Mouse (Mus musculus): Measurements from ENCODE around the gene Lmod3. TPM values are rescaled to one million over a fixed set of nuclear protein-coding genes. Genes with fewer than 3 reads are reported as not detected.

Gene Lmod3
- polyA plus RNA-seq, 1 experiment from 2014 or later = 0.96 TPM

GRCm38 (mm10) chr6:97227067-97227847 is 25.3 kb downstream of the Lmod3 start:
- Histone ChIP-seq H3K4me1 (ENCODE audit: control insufficient read depth, insufficient read depth, low read length) (no peaks in the 10 kb centered on the region), H3K4me3 (ENCODE audit: low read depth, low read length) (no peak overlapping the region), H3K27me3 (ENCODE audit: control insufficient read depth, insufficient read depth, low read length) (no peaks in the 10 kb centered on the region), H3K9ac (ENCODE audit: low read length) (no peak overlapping the region), H3K9me3 (ENCODE audit: control insufficient read depth, low read length) (no peaks in the 10 kb centered on the region), H3K36me3 (ENCODE audit: control insufficient read depth, insufficient read depth, low read length) (0 out of 2 replicates have a peak, but pooled peaks cover 2% of the 10 kb centered on the region), H3K4me2 (ENCODE audit: low read depth, severe bottlenecking) (no peak overlapping the region), H3K27ac (replicated peaks; ENCODE audit: low read depth, low read length) (no peak overlapping the region)
- ATAC-seq (ENCODE audit: insufficient number of reproducible peaks, low FRiP score, low TSS enrichment, low read depth) (no peak), DNase-seq (ENCODE audit: low spot score) (no peak)
- 94% methylated on average over 9 of the region's 9 CpGs for WGBS

- Histone ChIP-seq H3K27me3 (ENCODE audit: control insufficient read depth, insufficient read depth, low read length) (no peaks in the 10 kb centered on the region), H3K9ac (ENCODE audit: low read length) (no peak overlapping the region), H3K4me3 (ENCODE audit: low read depth, low read length) (no peak overlapping the region), H3K4me2 (ENCODE audit: low read depth, severe bottlenecking) (no peak overlapping the region), H3K9me3 (ENCODE audit: control insufficient read depth, low read length) (no peaks in the 10 kb centered on the region), H3K4me1 (ENCODE audit: control insufficient read depth, insufficient read depth, low read length) (0 out of 2 replicates have a peak, but pooled peaks cover 2% of the 10 kb centered on the region), H3K36me3 (ENCODE audit: control insufficient read depth, insufficient read depth, low read length) (0 out of 2 replicates have a peak, but pooled peaks cover 2% of the 10 kb centered on the region), H3K27ac (replicated peaks; ENCODE audit: low read depth, low read length) (no peak overlapping the region)
- DNase-seq (ENCODE audit: low spot score) (no peak), ATAC-seq (ENCODE audit: insufficient number of reproducible peaks, low FRiP score, low TSS enrichment, low read depth) (no peak)
- WGBS = 50% methylated on average over 1 of the region's 1 CpGs
Observed at GRCm38 (mm10) chr6:97226083-97226491, 26.5 kb downstream of the Lmod3 start.

- H3K4me3 ChIP-seq (ENCODE audit: low read depth, low read length) = no peak overlapping the region
- ATAC-seq (ENCODE audit: insufficient number of reproducible peaks, low FRiP score, low TSS enrichment, low read depth) (no peak), DNase-seq (ENCODE audit: low spot score) (no peak)
- no peaks in the 10 kb centered on the region for H3K9me3 ChIP-seq (ENCODE audit: control insufficient read depth, low read length)
- 0 out of 2 replicates have a peak, but pooled peaks cover 2% of the 10 kb centered on the region for H3K4me1 ChIP-seq (ENCODE audit: control insufficient read depth, insufficient read depth, low read length)
- no peaks in the 10 kb centered on the region for H3K36me3 ChIP-seq (ENCODE audit: control insufficient read depth, insufficient read depth, low read length)
- H3K27ac ChIP-seq (replicated peaks; ENCODE audit: low read depth, low read length) = no peak overlapping the region
- H3K4me2 ChIP-seq (ENCODE audit: low read depth, severe bottlenecking) = no peak overlapping the region
- H3K27me3 ChIP-seq (ENCODE audit: control insufficient read depth, insufficient read depth, low read length) = no peaks in the 10 kb centered on the region
- 93% methylated on average over 8 of the region's 8 CpGs for WGBS
- H3K9ac ChIP-seq (ENCODE audit: low read length) = no peak overlapping the region
Observed at GRCm38 (mm10) chr6:97224505-97224904, 28.1 kb downstream of the Lmod3 start.

DNA sequence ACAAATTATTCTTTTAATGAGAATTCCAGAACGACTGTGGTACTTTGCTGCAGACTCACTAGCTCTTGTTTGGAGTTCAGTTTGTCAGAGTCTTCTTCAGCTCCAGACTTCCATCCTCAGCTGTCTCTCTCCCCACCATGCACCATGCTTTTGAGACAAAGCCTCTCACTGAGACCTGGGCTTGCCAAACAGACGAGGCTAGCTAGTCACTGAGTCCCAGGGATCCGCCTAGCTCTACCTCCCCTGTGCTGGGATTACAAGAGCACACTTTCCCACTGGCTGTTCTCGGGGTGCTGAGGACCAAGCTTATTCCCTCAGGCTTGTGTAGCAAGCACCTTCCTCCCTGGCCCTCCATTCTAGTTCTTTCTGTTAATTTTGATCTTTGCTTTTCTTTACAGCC is 29.0 kb downstream of the Lmod3 start:
- Histone ChIP-seq H3K4me1 (ENCODE audit: control insufficient read depth, insufficient read depth, low read length) (0 out of 2 replicates have a peak, but pooled peaks cover 2% of the 10 kb centered on the region), H3K9me3 (ENCODE audit: control insufficient read depth, low read length) (no peaks in the 10 kb centered on the region), H3K4me2 (ENCODE audit: low read depth, severe bottlenecking) (no peak overlapping the region), H3K4me3 (ENCODE audit: low read depth, low read length) (no peak overlapping the region), H3K27ac (replicated peaks; ENCODE audit: low read depth, low read length) (no peak overlapping the region), H3K9ac (ENCODE audit: low read length) (no peak overlapping the region), H3K27me3 (ENCODE audit: control insufficient read depth, insufficient read depth, low read length) (no peaks in the 10 kb centered on the region), H3K36me3 (ENCODE audit: control insufficient read depth, insufficient read depth, low read length) (no peaks in the 10 kb centered on the region)
- DNase-seq (ENCODE audit: low spot score) = no peak
- no peak for ATAC-seq (ENCODE audit: insufficient number of reproducible peaks, low FRiP score, low TSS enrichment, low read depth)
- WGBS = 80% methylated on average over 4 of the region's 4 CpGs

DNA sequence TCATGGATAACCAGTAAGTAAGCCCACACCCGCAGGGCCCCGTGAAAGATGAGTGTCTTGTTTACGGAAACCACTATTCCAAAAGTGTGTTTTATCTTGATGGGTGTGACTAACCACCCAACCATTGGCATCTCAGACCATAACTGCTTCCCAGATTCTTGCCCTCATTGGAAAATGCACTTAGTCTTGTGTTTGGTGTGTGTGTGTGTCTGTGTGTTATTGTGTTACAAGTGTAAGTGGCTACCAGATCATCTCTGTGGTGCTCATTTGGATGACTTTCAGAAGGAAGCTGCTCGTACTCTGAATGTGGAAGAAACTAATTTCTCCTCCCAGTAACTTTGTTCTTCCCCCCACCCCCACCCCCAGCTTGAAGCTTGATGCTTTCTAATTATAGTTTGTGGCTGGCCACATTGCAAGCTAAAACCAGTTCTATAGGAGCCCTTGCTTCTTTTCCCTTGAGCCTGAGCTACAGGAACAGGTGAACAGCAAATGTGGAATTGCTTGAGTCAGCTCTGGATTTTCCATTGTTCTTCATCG is 29.6 kb downstream of the Lmod3 start:
- H3K27me3 ChIP-seq (ENCODE audit: control insufficient read depth, insufficient read depth, low read length) = no peaks in the 10 kb centered on the region
- WGBS = 70% methylated on average over 5 of the region's 5 CpGs
- ATAC-seq (ENCODE audit: insufficient number of reproducible peaks, low FRiP score, low TSS enrichment, low read depth) (no peak), DNase-seq (ENCODE audit: low spot score) (no peak)
- H3K4me1 ChIP-seq (ENCODE audit: control insufficient read depth, insufficient read depth, low read length) = 0 out of 2 replicates have a peak, but pooled peaks cover 2% of the 10 kb centered on the region
- no peaks in the 10 kb centered on the region for H3K36me3 ChIP-seq (ENCODE audit: control insufficient read depth, insufficient read depth, low read length)
- H3K27ac ChIP-seq (replicated peaks; ENCODE audit: low read depth, low read length) = no peak overlapping the region
- no peaks in the 10 kb centered on the region for H3K9me3 ChIP-seq (ENCODE audit: control insufficient read depth, low read length)
- H3K9ac ChIP-seq (ENCODE audit: low read length) = no peak overlapping the region
- H3K4me2 ChIP-seq (ENCODE audit: low read depth, severe bottlenecking) = no peak overlapping the region
- no peak overlapping the region for H3K4me3 ChIP-seq (ENCODE audit: low read depth, low read length)

- Histone ChIP-seq H3K4me1 (ENCODE audit: control insufficient read depth, insufficient read depth, low read length) (0 out of 2 replicates have a peak, but pooled peaks cover 2% of the 10 kb centered on the region), H3K27ac (replicated peaks; ENCODE audit: low read depth, low read length) (no peak overlapping the region), H3K4me2 (ENCODE audit: low read depth, severe bottlenecking) (no peak overlapping the region), H3K4me3 (ENCODE audit: low read depth, low read length) (no peak overlapping the region), H3K9ac (ENCODE audit: low read length) (no peak overlapping the region), H3K27me3 (ENCODE audit: control insufficient read depth, insufficient read depth, low read length) (no peaks in the 10 kb centered on the region), H3K9me3 (ENCODE audit: control insufficient read depth, low read length) (no peaks in the 10 kb centered on the region), H3K36me3 (ENCODE audit: control insufficient read depth, insufficient read depth, low read length) (no peaks in the 10 kb centered on the region)
- 54% methylated on average over 6 of the region's 6 CpGs for WGBS
- peak; percentile 9; the same call in 1 of the 2 replicates for ATAC-seq (ENCODE audit: insufficient number of reproducible peaks, low FRiP score, low TSS enrichment, low read depth)
- no peak for DNase-seq (ENCODE audit: low spot score)
Observed at GRCm38 (mm10) chr6:97222321-97222720, 30.2 kb downstream of the Lmod3 start.

- H3K36me3 ChIP-seq (ENCODE audit: control insufficient read depth, insufficient read depth, low read length) = no peaks in the 10 kb centered on the region
- WGBS = 72% methylated on average over 15 of the region's 15 CpGs
- no peak overlapping the region for H3K4me2 ChIP-seq (ENCODE audit: low read depth, severe bottlenecking)
- no peak overlapping the region for H3K27ac ChIP-seq (replicated peaks; ENCODE audit: low read depth, low read length)
- no peak overlapping the region for H3K9ac ChIP-seq (ENCODE audit: low read length)
- H3K4me1 ChIP-seq (ENCODE audit: control insufficient read depth, insufficient read depth, low read length) = 0 out of 2 replicates have a peak, but pooled peaks cover 2% of the 10 kb centered on the region
- H3K4me3 ChIP-seq (ENCODE audit: low read depth, low read length) = no peak overlapping the region
- ATAC-seq (ENCODE audit: insufficient number of reproducible peaks, low FRiP score, low TSS enrichment, low read depth) (0 out of 2 replicates have a peak, but pooled peaks have one; percentile 62), DNase-seq (ENCODE audit: low spot score) (no peak)
- H3K27me3 ChIP-seq (ENCODE audit: control insufficient read depth, insufficient read depth, low read length) = no peaks in the 10 kb centered on the region
- H3K9me3 ChIP-seq (ENCODE audit: control insufficient read depth, low read length) = no peaks in the 10 kb centered on the region
Observed at GRCm38 (mm10) chr6:97221205-97222025, 31.1 kb downstream of the Lmod3 start.

DNA sequence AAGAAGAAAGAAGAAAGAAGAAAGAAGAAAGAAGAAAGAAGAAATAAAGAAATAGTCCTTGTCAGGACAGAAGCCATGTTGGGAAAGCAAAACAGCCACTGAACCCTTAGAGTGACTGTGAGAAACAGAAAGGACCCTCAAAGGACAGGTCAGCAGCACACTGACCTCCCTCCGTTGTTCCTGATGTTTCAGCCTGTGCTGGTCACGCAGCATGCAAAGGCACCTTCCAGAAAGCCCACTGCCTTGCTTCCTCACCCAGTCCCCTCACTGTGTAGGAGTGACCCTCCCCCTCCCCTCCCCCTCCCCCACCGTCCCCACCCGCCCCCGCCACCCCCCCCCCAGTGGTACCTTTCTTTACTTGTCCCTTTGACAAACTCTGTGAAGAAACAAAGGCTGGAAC is 31.9 kb downstream of the Lmod3 start:
- Histone ChIP-seq H3K9me3 (ENCODE audit: control insufficient read depth, low read length) (no peaks in the 10 kb centered on the region), H3K36me3 (ENCODE audit: control insufficient read depth, insufficient read depth, low read length) (no peaks in the 10 kb centered on the region), H3K27me3 (ENCODE audit: control insufficient read depth, insufficient read depth, low read length) (no peaks in the 10 kb centered on the region), H3K27ac (replicated peaks; ENCODE audit: low read depth, low read length) (no peak overlapping the region), H3K4me3 (ENCODE audit: low read depth, low read length) (no peak overlapping the region), H3K4me2 (ENCODE audit: low read depth, severe bottlenecking) (no peak overlapping the region), H3K9ac (ENCODE audit: low read length) (no peak overlapping the region), H3K4me1 (ENCODE audit: control insufficient read depth, insufficient read depth, low read length) (0 out of 2 replicates have a peak, but pooled peaks cover 2% of the 10 kb centered on the region)
- DNase-seq (ENCODE audit: low spot score) = no peak
- 82% methylated on average over 2 of the region's 5 CpGs for WGBS
- ATAC-seq (ENCODE audit: insufficient number of reproducible peaks, low FRiP score, low TSS enrichment, low read depth) = no peak

Measured in limb, embryonic 11.5 days (tissue).